Mouse (Mus musculus): ENCODE data around the gene Cfap54. TPM values are rescaled to one million over a fixed set of nuclear protein-coding genes. Genes with fewer than 3 reads are reported as not detected.

Gene Cfap54
- polyA plus RNA-seq, 2 experiments, result 0.25 to 0.35 TPM

GRCm38 (mm10) chr10:93023295-93023694 lies 58.1 kb downstream of the Cfap54 start:
- 84% methylated on average over 8 of the region's 8 CpGs for WGBS

DNA sequence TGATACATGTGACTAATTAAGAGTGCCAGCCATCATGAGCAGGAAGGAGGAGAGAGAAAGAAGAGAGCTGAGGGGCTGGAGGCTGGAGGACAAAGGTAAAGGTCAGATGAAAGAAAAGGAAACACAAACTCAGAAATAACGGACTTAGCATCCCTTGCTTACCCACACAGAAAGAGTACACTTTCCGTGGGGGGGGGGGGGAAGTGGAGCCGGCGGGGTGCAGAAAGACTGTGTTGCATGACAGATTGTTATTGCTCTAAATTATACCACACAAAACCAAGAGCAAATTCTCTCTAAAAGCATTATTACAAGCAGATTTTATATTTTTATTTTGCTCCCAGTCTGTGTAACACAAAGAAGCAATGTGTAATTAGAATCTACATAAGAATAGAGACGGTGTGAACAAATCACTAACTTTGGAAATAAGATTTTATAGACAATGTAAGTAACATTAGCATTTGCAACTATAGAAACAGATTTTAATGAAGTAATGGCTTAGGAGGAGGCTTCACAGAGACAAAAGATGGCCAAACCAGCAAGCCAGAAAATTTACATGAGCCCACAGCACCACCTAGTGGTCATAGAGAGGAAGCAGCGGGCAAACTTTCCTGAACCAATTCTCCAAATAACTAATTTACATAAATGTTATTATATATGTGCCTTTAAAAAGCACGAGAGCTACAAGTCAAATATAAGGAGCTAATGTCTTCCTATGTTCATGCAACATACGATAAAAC lies 67.2 kb downstream of the Cfap54 start:
- Histone ChIP-seq H3K27me3 (ENCODE audit: control insufficient read depth, insufficient read depth, low read length) (no peaks in the 10 kb centered on the region), H3K9me3 (ENCODE audit: control insufficient read depth, low read length) (no peaks in the 10 kb centered on the region), H3K4me3 (replicated peaks; ENCODE audit: low read length) (no peak overlapping the region), H3K9ac (ENCODE audit: low read depth, low read length, severe bottlenecking) (no peak overlapping the region), H3K27ac (replicated peaks; ENCODE audit: low read depth, low read length) (no peak overlapping the region), H3K4me2 (replicated peaks; ENCODE audit: low read depth, low read length, severe bottlenecking) (no peak overlapping the region), H3K36me3 (ENCODE audit: control insufficient read depth, insufficient read depth, low read length) (no peaks in the 10 kb centered on the region), H3K4me1 (ENCODE audit: control insufficient read depth, insufficient read depth, low read length) (no peaks in the 10 kb centered on the region)
- WGBS, result 31% methylated on average over 6 of the region's 8 CpGs
- TF ChIP-seq POLR2A (IDR thresholded peaks at IDR 0.05; ENCODE audit: borderline replicate concordance, extremely low read depth, insufficient read depth, insufficient read length), result no peak
- DNase-seq (ENCODE audit: low spot score) (peak; percentile 87), ATAC-seq (ENCODE audit: low FRiP score, low read depth) (no peak)

More at GRCm38 (mm10) chr10:93023295-93023694, 58.1 kb downstream of the Cfap54 start:
- no peak for TF ChIP-seq POLR2A (IDR thresholded peaks at IDR 0.05; ENCODE audit: borderline replicate concordance, extremely low read depth, insufficient read depth, insufficient read length)
- Histone ChIP-seq H3K4me1 (ENCODE audit: control insufficient read depth, insufficient read depth, low read length) (no peaks in the 10 kb centered on the region), H3K4me3 (replicated peaks; ENCODE audit: low read length) (no peak overlapping the region), H3K9me3 (ENCODE audit: control insufficient read depth, low read length) (no peaks in the 10 kb centered on the region), H3K27me3 (ENCODE audit: control insufficient read depth, insufficient read depth, low read length) (no peaks in the 10 kb centered on the region), H3K27ac (replicated peaks; ENCODE audit: low read depth, low read length) (no peak overlapping the region), H3K4me2 (replicated peaks; ENCODE audit: low read depth, low read length, severe bottlenecking) (no peak overlapping the region), H3K9ac (ENCODE audit: low read depth, low read length, severe bottlenecking) (no peak overlapping the region), H3K36me3 (ENCODE audit: control insufficient read depth, insufficient read depth, low read length) (no peaks in the 10 kb centered on the region)
- DNase-seq (ENCODE audit: low spot score) (no peak), ATAC-seq (ENCODE audit: low FRiP score, low read depth) (no peak)

GRCm38 (mm10) chr10:93011085-93011484 lies 70.3 kb downstream of the Cfap54 start:
- no peak for TF ChIP-seq POLR2A (IDR thresholded peaks at IDR 0.05; ENCODE audit: borderline replicate concordance, extremely low read depth, insufficient read depth, insufficient read length)
- Histone ChIP-seq H3K4me1 (ENCODE audit: control insufficient read depth, insufficient read depth, low read length) (no peaks in the 10 kb centered on the region), H3K9me3 (ENCODE audit: control insufficient read depth, low read length) (no peaks in the 10 kb centered on the region), H3K4me3 (replicated peaks; ENCODE audit: low read length) (no peak overlapping the region), H3K36me3 (ENCODE audit: control insufficient read depth, insufficient read depth, low read length) (no peaks in the 10 kb centered on the region), H3K9ac (ENCODE audit: low read depth, low read length, severe bottlenecking) (no peak overlapping the region), H3K4me2 (replicated peaks; ENCODE audit: low read depth, low read length, severe bottlenecking) (no peak overlapping the region), H3K27me3 (ENCODE audit: control insufficient read depth, insufficient read depth, low read length) (no peaks in the 10 kb centered on the region), H3K27ac (replicated peaks; ENCODE audit: low read depth, low read length) (no peak overlapping the region)
- DNase-seq (ENCODE audit: low spot score) (no peak), ATAC-seq (ENCODE audit: low FRiP score, low read depth) (no peak)
- 81% methylated on average over 14 of the region's 14 CpGs for WGBS

- no peak overlapping the region for H3K4me3 ChIP-seq (replicated peaks; ENCODE audit: low read length)
- no peak for TF ChIP-seq POLR2A (IDR thresholded peaks at IDR 0.05; ENCODE audit: borderline replicate concordance, extremely low read depth, insufficient read depth, insufficient read length)
- no peak for ATAC-seq (ENCODE audit: low FRiP score, low read depth)
- H3K4me2 ChIP-seq (replicated peaks; ENCODE audit: low read depth, low read length, severe bottlenecking), result no peak overlapping the region
- H3K36me3 ChIP-seq (ENCODE audit: control insufficient read depth, insufficient read depth, low read length), result no peaks in the 10 kb centered on the region
- H3K9me3 ChIP-seq (ENCODE audit: control insufficient read depth, low read length), result no peaks in the 10 kb centered on the region
- H3K9ac ChIP-seq (ENCODE audit: low read depth, low read length, severe bottlenecking), result no peak overlapping the region
- no peak for DNase-seq (ENCODE audit: low spot score)
- no peaks in the 10 kb centered on the region for H3K27me3 ChIP-seq (ENCODE audit: control insufficient read depth, insufficient read depth, low read length)
- 45% methylated on average over 3 of the region's 3 CpGs for WGBS
- no peak overlapping the region for H3K27ac ChIP-seq (replicated peaks; ENCODE audit: low read depth, low read length)
- no peaks in the 10 kb centered on the region for H3K4me1 ChIP-seq (ENCODE audit: control insufficient read depth, insufficient read depth, low read length)
Measured at GRCm38 (mm10) chr10:93006970-93007369, 74.4 kb downstream of the Cfap54 start.

DNA sequence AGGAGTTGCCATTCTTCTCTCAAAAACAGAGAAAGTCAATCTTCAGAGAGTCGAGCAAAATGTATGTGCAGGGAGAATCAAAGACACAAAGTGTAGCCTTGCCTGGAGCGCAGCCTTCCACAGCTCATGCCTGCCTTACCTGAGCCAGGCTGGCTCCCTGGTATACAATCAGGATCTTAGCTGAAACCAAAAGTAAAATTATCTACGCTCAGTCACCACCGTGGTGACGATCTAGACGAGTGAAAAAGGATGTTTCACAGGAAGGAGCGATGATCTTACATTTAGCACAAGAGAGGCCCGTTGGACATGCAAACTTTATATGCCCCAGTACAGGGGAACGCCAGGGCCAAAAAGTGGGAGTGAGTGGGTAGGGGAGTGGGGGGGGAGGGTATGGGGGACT lies 75.0 kb downstream of the Cfap54 start:
- no peak overlapping the region for H3K27ac ChIP-seq (replicated peaks; ENCODE audit: low read depth, low read length)
- H3K27me3 ChIP-seq (ENCODE audit: control insufficient read depth, insufficient read depth, low read length), result no peaks in the 10 kb centered on the region
- H3K4me1 ChIP-seq (ENCODE audit: control insufficient read depth, insufficient read depth, low read length), result no peaks in the 10 kb centered on the region
- 89% methylated on average over 9 of the region's 9 CpGs for WGBS
- no peaks in the 10 kb centered on the region for H3K9me3 ChIP-seq (ENCODE audit: control insufficient read depth, low read length)
- no peak overlapping the region for H3K4me2 ChIP-seq (replicated peaks; ENCODE audit: low read depth, low read length, severe bottlenecking)
- H3K4me3 ChIP-seq (replicated peaks; ENCODE audit: low read length), result no peak overlapping the region
- H3K36me3 ChIP-seq (ENCODE audit: control insufficient read depth, insufficient read depth, low read length), result no peaks in the 10 kb centered on the region
- DNase-seq (ENCODE audit: low spot score) (no peak), ATAC-seq (ENCODE audit: low FRiP score, low read depth) (no peak)
- no peak overlapping the region for H3K9ac ChIP-seq (ENCODE audit: low read depth, low read length, severe bottlenecking)
- no peak for TF ChIP-seq POLR2A (IDR thresholded peaks at IDR 0.05; ENCODE audit: borderline replicate concordance, extremely low read depth, insufficient read depth, insufficient read length)
